Mouse (Mus musculus) neural tube, embryonic 14.5 days (tissue): ENCODE data around the gene Pdcd7. TPM values are rescaled to one million over a fixed set of nuclear protein-coding genes. Genes with fewer than 3 reads are reported as not detected.
A peak's percentile ranks its signal among the peaks of the same experiment; 100 is the strongest.

ENCODE experiments used
- ATAC-seq: fragments of 200-750 bp; cut with Nextera tagmentation; 2 replicates; pipeline ENCODE4 v1.8.0; 2017; ENCODE audit warnings: low read depth, mild to moderate bottlenecking, moderate TSS enrichment, moderate library complexity
- H3K27ac ChIP-seq: fragments of 300-500 bp; sonication (generic); 2 replicates; pipeline ENCODE4 v1.5.1; 2014; ENCODE audit warnings: low read depth, mild to moderate bottlenecking, control low read depth, low read length, moderate library complexity, mixed read lengths
- H3K27me3 ChIP-seq: fragments of 300-500 bp; sonication (generic); 2 replicates; pipeline ENCODE4 v1.6.1; 2014; ENCODE audit warnings: low read length; ENCODE audit not compliant: control insufficient read depth, insufficient read depth
- H3K36me3 ChIP-seq: fragments of 300-500 bp; sonication (generic); 2 replicates; pipeline ENCODE4 v1.6.1; 2014; ENCODE audit warnings: low read length, mixed read lengths; ENCODE audit not compliant: control insufficient read depth, insufficient read depth
- H3K4me1 ChIP-seq: fragments of 300-500 bp; sonication (generic); 2 replicates; pipeline ENCODE4 v1.6.1; 2014; ENCODE audit warnings: low read length; ENCODE audit not compliant: control insufficient read depth, insufficient read depth
- H3K4me2 ChIP-seq: fragments of 300-500 bp; sonication (generic); 2 replicates; pipeline ENCODE4 v1.6.1; 2014; ENCODE audit warnings: mild to moderate bottlenecking, low read depth, low read length, control low read depth
- H3K4me3 ChIP-seq: fragments of 300-500 bp; sonication (generic); 2 replicates; pipeline ENCODE4 v1.5.1; 2014; ENCODE audit warnings: low read depth, low read length, control low read depth, mixed read lengths
- H3K9ac ChIP-seq: fragments of 300-500 bp; sonication (generic); replicated peaks from 2 replicates; pipeline ENCODE4 v1.6.1; 2014; ENCODE audit warnings: low read depth, mild to moderate bottlenecking, control low read depth, low read length, mixed read lengths
- H3K9me3 ChIP-seq: fragments of 300-500 bp; sonication (generic); 2 replicates; pipeline ENCODE4 v1.6.1; 2016; ENCODE audit warnings: low read length; ENCODE audit not compliant: control insufficient read depth
- WGBS: fragments of 180-500 bp; shearing (Covaris S2); extraction: QIAGEN DNeasy Blood & Tissue Kit; methylation state at CpG from one replicate; pipeline ENCODE4 v1.1.7; 2014; 5-methylcytosine and 5-hydroxymethylcytosine counted together
- polyA plus RNA-seq: library from polyadenylated mRNA; unstranded; fragments of >200 nt; fragmentation: Nextera tagmentation; extraction: Ambion mirVana; gene quantifications from 2 replicates; pipeline ENCODE4 v1.2.1, GENCODE M21; 2014

The Pdcd7 gene
- polyA plus RNA-seq, 1 experiment from 2014 or later = 12.5 TPM

- peak overlapping the region; percentile 98 for H3K4me3 ChIP-seq
- under 1% methylated on average over 69 of the region's 77 CpGs for WGBS
- no peaks in the 10 kb centered on the region for H3K9me3 ChIP-seq
- peak overlapping the region; percentile 95 for H3K9ac ChIP-seq
- no peaks in the 10 kb centered on the region for H3K36me3 ChIP-seq
- no peaks in the 10 kb centered on the region; the same call in 1 of the 2 replicates for H3K27me3 ChIP-seq
- peak overlapping the region; percentile 92 for H3K4me2 ChIP-seq
- peaks cover 12% of the 10 kb centered on the region for H3K4me1 ChIP-seq
- ATAC-seq = peak; percentile 72
- peak overlapping the region; percentile 88 for H3K27ac ChIP-seq
Observed at GRCm38 (mm10) chr9:65346476-65347111, 690 bp downstream of the Pdcd7 start.

GRCm38 (mm10) chr9:65347112-65347850 lies 1.4 kb downstream of the Pdcd7 start:
- peaks cover 12% of the 10 kb centered on the region for H3K4me1 ChIP-seq
- 49% methylated on average over 8 of the region's 8 CpGs for WGBS
- peak overlapping the region; percentile 92 for H3K4me2 ChIP-seq
- H3K9me3 ChIP-seq = no peaks in the 10 kb centered on the region
- no peaks in the 10 kb centered on the region; the same call in 1 of the 2 replicates for H3K27me3 ChIP-seq
- peak overlapping the region; percentile 98 for H3K4me3 ChIP-seq
- no peaks in the 10 kb centered on the region for H3K36me3 ChIP-seq
- ATAC-seq = no peak
- H3K27ac ChIP-seq = no peak overlapping the region
- H3K9ac ChIP-seq = peak overlapping the region; percentile 95

- ATAC-seq = no peak
- no peaks in the 10 kb centered on the region for H3K27me3 ChIP-seq
Observed at GRCm38 (mm10) chr9:65353251-65353650, 7.3 kb downstream of the Pdcd7 start.

GRCm38 (mm10) chr9:65356561-65356960 lies 10.7 kb downstream of the Pdcd7 start:
- no peaks in the 10 kb centered on the region for H3K9me3 ChIP-seq
- peaks cover 44% of the 10 kb centered on the region for H3K36me3 ChIP-seq
- H3K27ac ChIP-seq = no peak overlapping the region
- 84% methylated on average over 7 of the region's 7 CpGs for WGBS
- no peak for ATAC-seq
- H3K4me1 ChIP-seq = no peaks in the 10 kb centered on the region
- no peak overlapping the region for H3K9ac ChIP-seq
- no peaks in the 10 kb centered on the region for H3K27me3 ChIP-seq
- H3K4me3 ChIP-seq = no peak overlapping the region
- no peak overlapping the region for H3K4me2 ChIP-seq

More at GRCm38 (mm10) chr9:65353251-65353650, 7.3 kb downstream of the Pdcd7 start:
- WGBS = 90% methylated on average over 5 of the region's 5 CpGs
- H3K27ac ChIP-seq = no peak overlapping the region
- H3K4me3 ChIP-seq = no peak overlapping the region
- H3K4me1 ChIP-seq = no peaks in the 10 kb centered on the region
- H3K9me3 ChIP-seq = no peaks in the 10 kb centered on the region
- no peak overlapping the region for H3K9ac ChIP-seq
- no peak overlapping the region for H3K4me2 ChIP-seq
- peaks cover 16% of the 10 kb centered on the region for H3K36me3 ChIP-seq

GRCm38 (mm10) chr9:65356971-65357370 lies 11.1 kb downstream of the Pdcd7 start:
- Histone ChIP-seq H3K9me3 (no peaks in the 10 kb centered on the region), H3K4me1 (no peaks in the 10 kb centered on the region), H3K4me3 (no peak overlapping the region), H3K36me3 (peaks cover 48% of the 10 kb centered on the region), H3K27me3 (no peaks in the 10 kb centered on the region), H3K27ac (no peak overlapping the region), H3K4me2 (no peak overlapping the region), H3K9ac (no peak overlapping the region)
- 92% methylated on average over 2 of the region's 2 CpGs for WGBS
- ATAC-seq = no peak

- no peak overlapping the region for H3K4me2 ChIP-seq
- no peaks in the 10 kb centered on the region for H3K27me3 ChIP-seq
- WGBS = 93% methylated on average over 1 of the region's 1 CpGs
- H3K4me3 ChIP-seq = no peak overlapping the region
- H3K36me3 ChIP-seq = peaks cover 49% of the 10 kb centered on the region
- H3K9ac ChIP-seq = no peak overlapping the region
- no peaks in the 10 kb centered on the region for H3K9me3 ChIP-seq
- H3K27ac ChIP-seq = no peak overlapping the region
- ATAC-seq = no peak
- no peaks in the 10 kb centered on the region for H3K4me1 ChIP-seq
Observed at GRCm38 (mm10) chr9:65358956-65359480, 13.1 kb downstream of the Pdcd7 start.

GRCm38 (mm10) chr9:65360641-65361448 lies 14.9 kb downstream of the Pdcd7 start, which contains the start of gene Ubap1l:
Gene Ubap1l, plus strand, starts transcription at chr9:65361041.
- H3K36me3 ChIP-seq = peaks cover 44% of the 10 kb centered on the region
- WGBS = 93% methylated on average over 16 of the region's 16 CpGs

GRCm38 (mm10) chr9:65363684-65364083 lies 17.8 kb downstream of the Pdcd7 start:
- no peak for ATAC-seq
- Histone ChIP-seq H3K9ac (no peak overlapping the region), H3K27ac (no peak overlapping the region), H3K9me3 (no peaks in the 10 kb centered on the region), H3K27me3 (no peaks in the 10 kb centered on the region), H3K4me1 (no peaks in the 10 kb centered on the region), H3K36me3 (peaks cover 30% of the 10 kb centered on the region), H3K4me2 (no peak overlapping the region), H3K4me3 (no peak overlapping the region)
- 68% methylated on average over 9 of the region's 9 CpGs for WGBS

More at GRCm38 (mm10) chr9:65360641-65361448, 14.9 kb downstream of the Pdcd7 start, which contains the start of gene Ubap1l:
- Histone ChIP-seq H3K9ac (no peak within 1 kb of the TSS), H3K4me2 (no peak within 1 kb of the TSS), H3K4me1 (no peaks in the 10 kb centered on the region), H3K9me3 (no peaks in the 10 kb centered on the region), H3K4me3 (no peak within 1 kb of the TSS), H3K27me3 (no peaks in the 10 kb centered on the region), H3K27ac (no peak within 1 kb of the TSS)
- no peak for ATAC-seq
